In genomic region chr5:36946445-36946844, GRCm38 (mm10) we compare ENCODE assay signal across 9 mouse cellular contexts. TPM values are rescaled to one million over a fixed set of nuclear protein-coding genes. Genes with fewer than 3 reads are reported as not detected.
DNase-seq lines count a peak whose midpoint lies in the region; ATAC-seq and TF ChIP-seq lines count a peak whose summit lies in the region.
"Had no signal": no experiment of that assay in that cellular context is flagged by ENCODE, and none has a peak within 500 bp of the region (broad histone marks: within the 10 kb centered on the region; RNA-seq: fewer than 3 reads in every experiment).

No protein-coding gene starts in this region.

- H3K9ac ChIP-seq in embryonic facial prominence, embryonic 11.5 days (replicated peaks; ENCODE audit: low read length), result no peak overlapping the region
- no peak overlapping the region for H3K9ac ChIP-seq in limb, embryonic 11.5 days (ENCODE audit: low read length)

- peak; percentile 88 for TF ChIP-seq CTCF in kidney, adult 2 months (conservative IDR thresholded peaks at IDR 0.05; ENCODE audit: insufficient read depth, insufficient read length, low read depth, low read length)
- peak; percentile 97 for TF ChIP-seq CTCF in E14TG2a.4 (conservative IDR thresholded peaks at IDR 0.05; ENCODE audit: low read length)

- H3K27ac ChIP-seq in kidney, adult 2 months (ENCODE audit: insufficient read depth, low read depth, low read length), result no peak overlapping the region
- H3K27ac ChIP-seq in embryonic facial prominence, embryonic 11.5 days (replicated peaks; ENCODE audit: low read depth, low read length), result no peak overlapping the region
- no peak overlapping the region for H3K27ac ChIP-seq in limb, embryonic 11.5 days (replicated peaks; ENCODE audit: low read depth, low read length)

- H3K27me3 ChIP-seq in kidney, adult 2 months (replicated peaks; ENCODE audit: control insufficient read depth, insufficient read depth, low read length), result no peaks in the 10 kb centered on the region
- H3K27me3 ChIP-seq in E14TG2a.4 (ENCODE audit: insufficient read depth, low read length), result 0 out of 2 replicates have a peak, but pooled peaks cover 1% of the 10 kb centered on the region
- no peaks in the 10 kb centered on the region for H3K27me3 ChIP-seq in embryonic facial prominence, embryonic 11.5 days (ENCODE audit: control insufficient read depth, insufficient read depth, low read length)
- no peaks in the 10 kb centered on the region for H3K27me3 ChIP-seq in limb, embryonic 11.5 days (ENCODE audit: control insufficient read depth, insufficient read depth, low read length)

- no peaks in the 10 kb centered on the region for H3K9me3 ChIP-seq in E14TG2a.4 (ENCODE audit: low read length)
- H3K9me3 ChIP-seq in embryonic facial prominence, embryonic 11.5 days (replicated peaks; ENCODE audit: control insufficient read depth, low read length), result no peaks in the 10 kb centered on the region
- H3K9me3 ChIP-seq in limb, embryonic 11.5 days (ENCODE audit: control insufficient read depth, low read length), result no peaks in the 10 kb centered on the region

- H3K4me3 ChIP-seq in kidney, adult 2 months (ENCODE audit: insufficient read depth, low read depth, low read length), result no peak overlapping the region
- H3K4me3 ChIP-seq in E14TG2a.4 (replicated peaks; ENCODE audit: low read length), result no peak overlapping the region
- H3K4me3 ChIP-seq in embryonic facial prominence, embryonic 11.5 days (ENCODE audit: low read depth, low read length), result no peak overlapping the region
- H3K4me3 ChIP-seq in limb, embryonic 11.5 days (ENCODE audit: low read depth, low read length), result no peak overlapping the region
- H3K4me3 ChIP-seq: megakaryocyte, embryonic 14.5 days had no signal

- no peaks in the 10 kb centered on the region for H3K36me3 ChIP-seq in kidney, adult 2 months (ENCODE audit: control insufficient read depth, insufficient read depth, low read length)
- H3K36me3 ChIP-seq in E14TG2a.4 (ENCODE audit: insufficient read depth, low read length), result 0 out of 2 replicates have a peak, but pooled peaks cover 4% of the 10 kb centered on the region
- H3K36me3 ChIP-seq in embryonic facial prominence, embryonic 11.5 days (replicated peaks; ENCODE audit: control insufficient read depth, insufficient read depth, low read depth, low read length), result no peaks in the 10 kb centered on the region
- H3K36me3 ChIP-seq in limb, embryonic 11.5 days (ENCODE audit: control insufficient read depth, insufficient read depth, low read length), result no peaks in the 10 kb centered on the region

- no peak overlapping the region for H3K4me2 ChIP-seq in embryonic facial prominence, embryonic 11.5 days (ENCODE audit: low read depth, low read length)
- H3K4me2 ChIP-seq in limb, embryonic 11.5 days (ENCODE audit: low read depth, severe bottlenecking), result no peak overlapping the region

- 0 out of 2 replicates have a peak, but pooled peaks have one; percentile 10 for ATAC-seq in embryonic facial prominence, embryonic 11.5 days (replicated peaks; ENCODE audit: insufficient number of reproducible peaks, low FRiP score, low TSS enrichment, low read depth)
- ATAC-seq in limb, embryonic 11.5 days (ENCODE audit: insufficient number of reproducible peaks, low FRiP score, low TSS enrichment, low read depth), result no peak
- no peak for ATAC-seq in megakaryocyte-erythroid progenitor cell, adult 5-6 weeks (replicated peaks; ENCODE audit: low FRiP score, low TSS enrichment, poor library complexity, severe bottlenecking)

- DNase-seq in kidney, adult 2 months, result peak; percentile 31
- no peak for DNase-seq in kidney, adult 11 months
- peak; percentile 57 for DNase-seq in adrenal gland, postnatal 25 days
- DNase-seq in embryonic facial prominence, embryonic 11.5 days (ENCODE audit: low spot score), result peak; percentile 76
- peak; percentile 71 for DNase-seq in limb, embryonic 11.5 days (ENCODE audit: low spot score)
- DNase-seq in retina, postnatal 1 day, result peak; percentile 81

- no peak for TF ChIP-seq POLR2A in kidney, adult 2 months (IDR thresholded peaks at IDR 0.05; ENCODE audit: low read depth, low read length)

- H3K4me1 ChIP-seq in kidney, adult 2 months (ENCODE audit: control insufficient read depth, insufficient read depth, low read length), result no peaks in the 10 kb centered on the region
- H3K4me1 ChIP-seq in E14TG2a.4 (replicated peaks; ENCODE audit: low read depth, low read length), result peaks cover 36% of the 10 kb centered on the region
- no peaks in the 10 kb centered on the region for H3K4me1 ChIP-seq in embryonic facial prominence, embryonic 11.5 days (ENCODE audit: control insufficient read depth, insufficient read depth, low read length)
- no peaks in the 10 kb centered on the region for H3K4me1 ChIP-seq in limb, embryonic 11.5 days (ENCODE audit: control insufficient read depth, insufficient read depth, low read length)

- 15% methylated on average over 5 of the region's 5 CpGs for WGBS in kidney, adult 2 months
- 8% methylated on average over 5 of the region's 5 CpGs for WGBS in embryonic facial prominence, embryonic 11.5 days
- WGBS in limb, embryonic 11.5 days, result 10% methylated on average over 5 of the region's 5 CpGs

RNA-seq across cellular contexts. Expression of gene Wfs1, which starts 42.6 kb away (rescaled TPM):
- 18.8 and 20.0 TPM in 2 replicates for polyA plus RNA-seq in kidney, adult 2 months (2012; rRNA removed)
- 49.0 and 64.9 TPM in 2 replicates for total RNA-seq in adrenal gland, postnatal 25 days (2021)
- 5.9 and 6.4 TPM in 2 replicates for polyA plus RNA-seq in embryonic facial prominence, embryonic 11.5 days (2014; fragmentation: Nextera tagmentation; extraction: Ambion mirVana)
- polyA plus RNA-seq in limb, embryonic 11.5 days (2014; fragmentation: Nextera tagmentation; extraction: Ambion mirVana), result 6.3 and 7.1 TPM in 2 replicates
- 0.59 TPM in 1 of 2 replicates, not detected in the other for total RNA-seq in megakaryocyte-erythroid progenitor cell, adult 5-6 weeks (2014; fragmentation: Nextera tagmentation)
- total RNA-seq in megakaryocyte-erythroid progenitor cell, adult 5-6 weeks (2017), result not detected in 2 replicates
